Mouse (Mus musculus): ENCODE measurements around the gene Vil1.

- TF ChIP-seq CTCF (IDR thresholded peaks at IDR 0.05; ENCODE audit: borderline replicate concordance, control insufficient read depth, extremely low read depth, insufficient read depth, low read length, poor library complexity) (no peak), POLR2A (IDR thresholded peaks at IDR 0.05; ENCODE audit: control insufficient read depth, extremely low read depth, insufficient read depth, low read length, poor library complexity) (no peak)
These were observed 16.7 kb upstream of the Vil1 start for GRCm38 (mm10) chr1:74392446-74392994.
